Mouse (Mus musculus): Measurements from ENCODE around the gene Phlda3. TPM values are rescaled to one million over a fixed set of nuclear protein-coding genes. Genes with fewer than 3 reads are reported as not detected.

Phlda3 gene
- polyA plus RNA-seq, 1 experiment from 2014 or later = 19.4 TPM

DNA sequence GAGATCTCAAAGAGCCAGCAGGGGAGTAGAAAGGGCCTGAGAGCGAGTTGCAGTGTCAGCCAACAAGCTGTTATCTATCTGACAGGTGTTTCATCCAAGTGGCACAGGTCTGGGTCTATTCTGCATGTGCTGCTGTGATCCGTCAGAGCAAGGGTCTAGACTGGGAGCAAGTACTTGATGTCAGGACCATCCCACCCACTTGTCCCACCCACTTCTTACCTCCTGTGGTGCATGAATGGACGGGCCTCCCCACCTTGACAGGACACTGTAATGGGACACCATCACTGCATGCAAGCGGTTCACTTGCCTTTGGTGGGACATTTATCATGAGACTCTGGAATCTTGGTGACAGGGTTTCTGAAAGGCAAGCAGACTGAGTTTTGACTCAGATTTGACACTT is 36.1 kb upstream of the Phlda3 start:
- Histone ChIP-seq H3K27me3 (ENCODE audit: control insufficient read depth, insufficient read depth, low read length) (no peaks in the 10 kb centered on the region), H3K9ac (ENCODE audit: low read length) (peak overlapping the region; percentile 76), H3K27ac (ENCODE audit: low read depth, low read length) (no peak overlapping the region), H3K36me3 (ENCODE audit: control insufficient read depth, insufficient read depth, low read length) (no peaks in the 10 kb centered on the region), H3K4me3 (ENCODE audit: low read depth, low read length) (peak overlapping the region; percentile 54; the same call in 1 of the 2 replicates), H3K4me1 (ENCODE audit: control insufficient read depth, insufficient read depth, low read length) (peaks cover 8% of the 10 kb centered on the region), H3K4me2 (peak overlapping the region; percentile 93), H3K9me3 (ENCODE audit: control insufficient read depth, low read length) (no peaks in the 10 kb centered on the region)
- DNase-seq (ENCODE audit: low spot score, missing footprints) = no peak
- WGBS = 32% methylated on average over 4 of the region's 4 CpGs
- ATAC-seq (ENCODE audit: low FRiP score) = no peak; the same call in 1 of the 2 replicates

DNA sequence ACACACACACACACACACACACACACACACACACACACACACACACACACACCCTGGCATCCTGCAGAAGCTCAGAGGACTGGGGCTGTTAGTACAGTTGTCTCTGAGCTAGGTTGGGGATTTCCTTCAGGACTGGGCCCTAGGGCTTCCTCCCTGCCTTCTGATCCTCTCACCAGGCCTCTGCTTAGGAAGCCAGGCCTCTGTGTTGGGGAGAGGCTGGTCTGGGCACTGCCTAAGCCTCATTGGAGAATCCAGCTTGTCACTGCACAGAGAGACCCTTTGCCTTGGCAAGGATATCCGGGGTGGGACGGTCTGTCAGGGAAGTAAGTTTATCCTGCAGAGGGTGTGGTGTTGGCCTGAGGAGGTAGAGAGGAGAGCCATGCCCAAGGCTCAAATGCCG is 35.6 kb upstream of the Phlda3 start:
- Histone ChIP-seq H3K27me3 (ENCODE audit: control insufficient read depth, insufficient read depth, low read length) (no peaks in the 10 kb centered on the region), H3K9ac (ENCODE audit: low read length) (0 out of 2 replicates have a peak overlapping the region, but pooled peaks have one; percentile 7), H3K4me1 (ENCODE audit: control insufficient read depth, insufficient read depth, low read length) (peaks cover 11% of the 10 kb centered on the region), H3K36me3 (ENCODE audit: control insufficient read depth, insufficient read depth, low read length) (no peaks in the 10 kb centered on the region), H3K9me3 (ENCODE audit: control insufficient read depth, low read length) (no peaks in the 10 kb centered on the region), H3K27ac (ENCODE audit: low read depth, low read length) (no peak overlapping the region), H3K4me3 (ENCODE audit: low read depth, low read length) (no peak overlapping the region), H3K4me2 (no peak overlapping the region)
- DNase-seq (ENCODE audit: low spot score, missing footprints) (no peak), ATAC-seq (ENCODE audit: low FRiP score) (no peak)
- 51% methylated on average over 3 of the region's 3 CpGs for WGBS

DNA sequence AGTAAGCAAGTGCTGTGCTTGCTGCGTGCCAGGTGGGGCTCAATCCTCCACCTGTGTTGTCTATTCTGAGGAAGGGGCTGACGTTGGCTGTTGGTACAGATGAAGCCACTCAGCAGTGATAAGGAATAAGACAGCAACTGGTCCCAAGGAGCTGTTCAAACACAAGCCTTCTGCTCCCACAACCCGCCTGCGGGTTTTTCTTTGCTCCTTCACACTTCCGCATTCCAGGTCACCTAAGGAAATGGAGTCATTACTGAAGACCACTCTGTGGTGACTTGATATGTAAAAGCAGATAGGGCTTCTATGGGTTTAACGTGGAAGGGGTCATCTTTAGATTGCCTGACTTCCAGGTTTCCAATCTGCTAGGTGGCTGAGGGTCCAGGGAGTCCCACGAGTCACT is 34.5 kb upstream of the Phlda3 start:
- no peaks in the 10 kb centered on the region for H3K9me3 ChIP-seq (ENCODE audit: control insufficient read depth, low read length)
- H3K36me3 ChIP-seq (ENCODE audit: control insufficient read depth, insufficient read depth, low read length) = no peaks in the 10 kb centered on the region
- no peak for DNase-seq (ENCODE audit: low spot score, missing footprints)
- no peak overlapping the region for H3K9ac ChIP-seq (ENCODE audit: low read length)
- no peak overlapping the region for H3K27ac ChIP-seq (ENCODE audit: low read depth, low read length)
- H3K4me1 ChIP-seq (ENCODE audit: control insufficient read depth, insufficient read depth, low read length) = peaks cover 14% of the 10 kb centered on the region
- H3K27me3 ChIP-seq (ENCODE audit: control insufficient read depth, insufficient read depth, low read length) = no peaks in the 10 kb centered on the region
- 73% methylated on average over 7 of the region's 7 CpGs for WGBS
- H3K4me2 ChIP-seq = no peak overlapping the region
- no peak overlapping the region for H3K4me3 ChIP-seq (ENCODE audit: low read depth, low read length)
- no peak for ATAC-seq (ENCODE audit: low FRiP score)

DNA sequence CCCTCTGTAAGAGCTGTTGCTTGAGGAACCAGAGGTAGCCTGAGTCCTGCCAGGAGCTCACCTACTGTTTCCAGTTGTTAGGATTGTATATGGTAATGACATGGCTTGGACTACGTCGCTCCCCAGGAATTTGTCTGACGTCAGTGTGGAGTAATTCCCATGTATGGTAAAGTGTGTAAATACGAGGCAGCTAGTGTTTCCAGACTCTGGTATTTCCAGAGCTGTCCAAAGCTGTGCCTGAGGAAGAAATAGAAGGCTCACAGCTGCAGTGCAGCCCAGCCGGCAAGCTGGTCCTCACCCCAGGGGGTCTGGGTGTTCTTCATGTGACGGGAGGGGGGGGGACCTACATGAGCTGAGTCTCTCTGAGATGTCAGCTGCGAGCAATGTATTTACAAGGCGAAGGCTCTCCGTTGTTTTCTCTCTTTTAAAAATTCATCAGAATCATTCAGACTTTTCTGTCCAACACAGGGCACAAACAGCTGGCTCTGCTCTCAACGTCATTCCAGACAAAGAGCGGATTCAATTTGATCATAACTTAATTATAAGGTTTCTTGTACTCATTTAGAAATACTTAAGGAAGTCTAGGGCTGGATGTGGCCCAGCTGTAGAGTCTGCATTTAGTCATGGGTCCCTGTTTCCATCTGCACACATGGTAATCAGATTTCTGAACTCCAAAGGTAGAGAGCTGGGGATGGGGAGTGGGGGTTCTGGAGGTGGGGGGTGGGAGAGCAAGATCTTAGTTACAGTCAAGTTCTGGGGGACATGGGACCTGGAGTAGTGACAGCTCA is 33.8 kb upstream of the Phlda3 start:
- no peak overlapping the region for H3K27ac ChIP-seq (ENCODE audit: low read depth, low read length)
- DNase-seq (ENCODE audit: low spot score, missing footprints) (peak; percentile 90), ATAC-seq (ENCODE audit: low FRiP score) (no peak)
- H3K4me1 ChIP-seq (ENCODE audit: control insufficient read depth, insufficient read depth, low read length) = peaks cover 14% of the 10 kb centered on the region
- no peak overlapping the region for H3K4me3 ChIP-seq (ENCODE audit: low read depth, low read length)
- H3K36me3 ChIP-seq (ENCODE audit: control insufficient read depth, insufficient read depth, low read length) = no peaks in the 10 kb centered on the region
- no peak overlapping the region for H3K4me2 ChIP-seq
- H3K9me3 ChIP-seq (ENCODE audit: control insufficient read depth, low read length) = no peaks in the 10 kb centered on the region
- no peaks in the 10 kb centered on the region for H3K27me3 ChIP-seq (ENCODE audit: control insufficient read depth, insufficient read depth, low read length)
- 50% methylated on average over 11 of the region's 11 CpGs for WGBS
- H3K9ac ChIP-seq (ENCODE audit: low read length) = no peak overlapping the region

DNA sequence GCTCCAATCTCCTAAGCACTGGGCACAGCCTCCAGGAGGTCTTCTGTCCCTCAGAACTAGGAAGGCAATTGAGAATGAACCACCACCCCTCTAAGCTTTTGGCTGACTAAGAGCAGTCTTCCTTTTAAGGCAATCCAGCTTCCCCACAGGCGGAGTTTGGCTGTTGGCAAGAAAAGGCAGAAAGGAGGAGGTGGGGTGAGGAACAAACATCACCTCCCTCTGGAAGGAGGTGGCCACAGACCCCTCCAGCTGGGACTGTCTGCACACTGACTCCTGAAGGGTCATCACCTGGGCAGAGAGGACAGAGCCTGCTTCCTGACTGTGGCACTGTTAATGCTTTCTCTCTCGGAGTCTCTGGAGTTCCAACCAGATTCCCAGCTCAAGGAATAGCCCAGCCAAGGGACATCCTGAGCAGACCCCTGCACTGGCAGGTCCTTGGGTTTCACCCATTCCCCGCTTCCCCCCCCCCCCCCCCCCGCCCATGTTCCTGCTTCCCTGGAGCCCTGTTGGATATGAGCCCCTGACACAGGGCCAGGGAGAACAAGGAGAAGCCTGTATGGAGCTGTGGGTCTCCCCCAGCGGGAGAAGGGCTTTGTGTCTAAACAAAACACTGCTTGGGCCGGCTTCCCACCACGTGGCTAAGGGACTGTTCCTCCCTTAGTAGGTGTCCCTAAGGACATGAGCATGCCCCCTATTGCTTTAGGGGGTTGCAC is 31.5 kb upstream of the Phlda3 start:
- Histone ChIP-seq H3K27me3 (ENCODE audit: control insufficient read depth, insufficient read depth, low read length) (no peaks in the 10 kb centered on the region), H3K9me3 (ENCODE audit: control insufficient read depth, low read length) (no peaks in the 10 kb centered on the region), H3K4me3 (ENCODE audit: low read depth, low read length) (no peak overlapping the region), H3K27ac (ENCODE audit: low read depth, low read length) (no peak overlapping the region), H3K4me2 (no peak overlapping the region), H3K4me1 (ENCODE audit: control insufficient read depth, insufficient read depth, low read length) (peaks cover 11% of the 10 kb centered on the region), H3K9ac (ENCODE audit: low read length) (no peak overlapping the region), H3K36me3 (ENCODE audit: control insufficient read depth, insufficient read depth, low read length) (no peaks in the 10 kb centered on the region)
- peak; percentile 33; the same call in 1 of the 2 replicates for ATAC-seq (ENCODE audit: low FRiP score)
- 38% methylated on average over 5 of the region's 7 CpGs for WGBS
- no peak for DNase-seq (ENCODE audit: low spot score, missing footprints)

DNA sequence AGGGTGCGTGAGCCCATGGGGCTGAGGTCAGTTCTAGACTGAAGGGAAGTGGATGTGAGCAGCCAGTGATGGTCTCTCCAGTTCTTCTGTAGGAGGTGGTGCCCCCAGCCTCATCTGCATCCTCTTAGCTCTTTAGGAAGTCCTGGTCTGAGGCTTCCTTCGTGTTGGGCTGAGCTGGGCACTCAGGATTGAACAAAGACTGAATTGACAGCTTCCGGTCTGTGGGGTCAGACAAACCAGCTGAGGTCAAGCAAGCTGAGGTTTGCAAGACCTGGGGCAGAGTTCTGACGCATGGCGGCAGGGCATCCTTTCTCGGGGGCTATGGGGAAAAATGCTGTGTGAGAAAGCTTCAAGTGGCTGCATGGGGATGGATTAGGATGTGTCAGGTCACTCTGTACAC is 30.5 kb upstream of the Phlda3 start:
- no peaks in the 10 kb centered on the region for H3K36me3 ChIP-seq (ENCODE audit: control insufficient read depth, insufficient read depth, low read length)
- no peak overlapping the region for H3K4me3 ChIP-seq (ENCODE audit: low read depth, low read length)
- ATAC-seq (ENCODE audit: low FRiP score) = no peak
- no peaks in the 10 kb centered on the region for H3K27me3 ChIP-seq (ENCODE audit: control insufficient read depth, insufficient read depth, low read length)
- H3K4me1 ChIP-seq (ENCODE audit: control insufficient read depth, insufficient read depth, low read length) = peaks cover 8% of the 10 kb centered on the region; the same call in 1 of the 2 replicates
- H3K27ac ChIP-seq (ENCODE audit: low read depth, low read length) = no peak overlapping the region
- H3K4me2 ChIP-seq = no peak overlapping the region
- no peak for DNase-seq (ENCODE audit: low spot score, missing footprints)
- 34% methylated on average over 6 of the region's 6 CpGs for WGBS
- H3K9ac ChIP-seq (ENCODE audit: low read length) = no peak overlapping the region
- no peaks in the 10 kb centered on the region for H3K9me3 ChIP-seq (ENCODE audit: control insufficient read depth, low read length)

- H3K36me3 ChIP-seq (ENCODE audit: control insufficient read depth, insufficient read depth, low read length) = no peaks in the 10 kb centered on the region
- 87% methylated on average over 7 of the region's 7 CpGs for WGBS
- no peak overlapping the region for H3K27ac ChIP-seq (ENCODE audit: low read depth, low read length)
- no peak overlapping the region for H3K4me3 ChIP-seq (ENCODE audit: low read depth, low read length)
- peaks cover 7% of the 10 kb centered on the region; the same call in 1 of the 2 replicates for H3K4me1 ChIP-seq (ENCODE audit: control insufficient read depth, insufficient read depth, low read length)
- ATAC-seq (ENCODE audit: low FRiP score) (no peak), DNase-seq (ENCODE audit: low spot score, missing footprints) (no peak)
- no peak overlapping the region for H3K9ac ChIP-seq (ENCODE audit: low read length)
- H3K9me3 ChIP-seq (ENCODE audit: control insufficient read depth, low read length) = no peaks in the 10 kb centered on the region
- no peak overlapping the region for H3K4me2 ChIP-seq
- H3K27me3 ChIP-seq (ENCODE audit: control insufficient read depth, insufficient read depth, low read length) = no peaks in the 10 kb centered on the region
Observed at GRCm38 (mm10) chr1:135744987-135745386, 20.9 kb upstream of the Phlda3 start.

DNA sequence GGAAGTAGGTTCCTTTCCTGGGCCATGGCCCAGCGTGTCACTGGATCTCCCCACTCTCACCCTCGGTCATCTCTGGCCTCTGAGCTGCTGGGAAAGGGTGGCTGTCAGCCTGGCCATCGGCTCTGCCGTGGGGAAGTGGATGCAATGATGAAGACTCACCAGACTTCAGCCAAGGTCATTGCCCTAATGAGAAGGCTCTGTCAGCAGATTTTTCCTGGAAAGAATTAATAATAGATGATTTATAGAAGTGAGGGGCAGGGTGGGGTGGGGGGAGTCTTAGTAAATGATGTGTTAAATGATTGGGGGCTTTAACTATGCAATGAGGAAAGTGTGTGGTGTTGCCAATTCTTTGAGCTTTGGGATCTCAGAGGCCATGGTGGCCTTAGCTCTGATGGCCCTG is 19.7 kb upstream of the Phlda3 start:
- no peak overlapping the region for H3K4me3 ChIP-seq (ENCODE audit: low read depth, low read length)
- 89% methylated on average over 4 of the region's 4 CpGs for WGBS
- no peaks in the 10 kb centered on the region for H3K9me3 ChIP-seq (ENCODE audit: control insufficient read depth, low read length)

GRCm38 (mm10) chr1:135752737-135753348 is 13.1 kb upstream of the Phlda3 start:
- H3K36me3 ChIP-seq (ENCODE audit: control insufficient read depth, insufficient read depth, low read length) = no peaks in the 10 kb centered on the region
- no peaks in the 10 kb centered on the region for H3K4me1 ChIP-seq (ENCODE audit: control insufficient read depth, insufficient read depth, low read length)
- no peak overlapping the region for H3K4me3 ChIP-seq (ENCODE audit: low read depth, low read length)
- H3K9ac ChIP-seq (ENCODE audit: low read length) = no peak overlapping the region
- H3K4me2 ChIP-seq = no peak overlapping the region
- H3K27me3 ChIP-seq (ENCODE audit: control insufficient read depth, insufficient read depth, low read length) = no peaks in the 10 kb centered on the region
- peak; percentile 98 for ATAC-seq (ENCODE audit: low FRiP score)
- H3K27ac ChIP-seq (ENCODE audit: low read depth, low read length) = no peak overlapping the region
- peak; percentile 97 for DNase-seq (ENCODE audit: low spot score, missing footprints)
- H3K9me3 ChIP-seq (ENCODE audit: control insufficient read depth, low read length) = no peaks in the 10 kb centered on the region
- WGBS = 12% methylated on average over 10 of the region's 10 CpGs

More for the DNA sequence above, 19.7 kb upstream of the Phlda3 start:
- H3K9ac ChIP-seq (ENCODE audit: low read length) = no peak overlapping the region
- no peak overlapping the region for H3K4me2 ChIP-seq
- no peaks in the 10 kb centered on the region for H3K36me3 ChIP-seq (ENCODE audit: control insufficient read depth, insufficient read depth, low read length)
- no peak overlapping the region for H3K27ac ChIP-seq (ENCODE audit: low read depth, low read length)
- DNase-seq (ENCODE audit: low spot score, missing footprints) (no peak), ATAC-seq (ENCODE audit: low FRiP score) (no peak)
- H3K4me1 ChIP-seq (ENCODE audit: control insufficient read depth, insufficient read depth, low read length) = peaks cover 1% of the 10 kb centered on the region; the same call in 1 of the 2 replicates
- H3K27me3 ChIP-seq (ENCODE audit: control insufficient read depth, insufficient read depth, low read length) = no peaks in the 10 kb centered on the region

Measured in midbrain, embryonic 11.5 days (tissue).